Mouse (Mus musculus): ENCODE data around the gene Vwa5b2. TPM values are rescaled to one million over a fixed set of nuclear protein-coding genes. Genes with fewer than 3 reads are reported as not detected.

The Vwa5b2 gene
- polyA plus RNA-seq, 1 experiment from 2014 or later, result 40.4 TPM

DNA sequence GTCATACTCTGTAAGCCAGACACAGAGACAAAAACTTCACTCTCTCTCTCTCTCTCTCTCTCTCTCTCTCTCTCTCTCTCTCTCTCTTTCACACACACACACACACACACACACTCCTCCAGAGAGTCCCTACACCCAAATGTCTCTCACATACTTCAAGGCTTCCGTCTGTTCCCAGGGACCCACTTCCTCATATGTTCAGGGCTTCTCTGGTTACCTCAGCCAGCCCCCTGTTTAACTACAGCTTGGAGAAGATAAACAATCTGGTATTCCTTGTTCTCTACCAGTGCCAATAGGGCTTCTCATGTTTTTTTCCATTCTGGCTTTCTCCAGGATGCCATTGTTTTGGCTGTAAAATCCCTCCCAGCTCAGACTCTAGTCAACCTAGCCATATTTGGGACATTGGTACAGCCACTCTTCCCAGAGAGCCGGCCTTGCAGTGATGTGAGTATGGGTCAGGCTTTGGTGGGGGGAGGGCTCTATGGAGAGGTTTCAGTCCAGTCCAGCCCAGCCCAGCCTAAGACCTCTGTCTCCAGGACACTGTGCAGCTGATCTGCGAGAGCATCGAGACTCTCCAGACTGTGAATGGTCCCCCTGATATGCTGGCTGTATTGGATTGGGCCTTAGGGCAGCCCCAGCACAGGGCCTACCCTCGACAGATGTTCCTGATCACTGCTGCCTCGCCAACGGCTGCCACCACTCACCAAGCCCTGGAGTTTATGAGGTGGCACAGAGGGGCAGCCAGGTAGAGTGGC is 7.6 kb downstream of the Vwa5b2 start:
- Histone ChIP-seq H3K9me3 (ENCODE audit: control insufficient read depth, low read length) (no peaks in the 10 kb centered on the region), H3K4me1 (ENCODE audit: control insufficient read depth, insufficient read depth, low read length) (no peaks in the 10 kb centered on the region), H3K4me2 (ENCODE audit: low read depth, low read length) (no peak overlapping the region), H3K36me3 (ENCODE audit: control insufficient read depth, insufficient read depth, low read length) (0 out of 2 replicates have a peak, but pooled peaks cover 3% of the 10 kb centered on the region), H3K9ac (replicated peaks; ENCODE audit: low read depth, low read length) (no peak overlapping the region), H3K4me3 (ENCODE audit: low read depth, low read length) (no peak overlapping the region), H3K27me3 (ENCODE audit: control insufficient read depth, insufficient read depth, low read length) (peaks cover 10% of the 10 kb centered on the region), H3K27ac (ENCODE audit: low read depth, low read length) (no peak overlapping the region)
- WGBS, result 77% methylated on average over 7 of the region's 7 CpGs
- no peak for ATAC-seq (ENCODE audit: low read depth)

- H3K4me2 ChIP-seq (ENCODE audit: low read depth, low read length), result no peak overlapping the region
- no peak overlapping the region for H3K9ac ChIP-seq (replicated peaks; ENCODE audit: low read depth, low read length)
- no peak overlapping the region for H3K27ac ChIP-seq (ENCODE audit: low read depth, low read length)
- ATAC-seq (ENCODE audit: low read depth), result no peak
- H3K27me3 ChIP-seq (ENCODE audit: control insufficient read depth, insufficient read depth, low read length), result no peaks in the 10 kb centered on the region
- no peaks in the 10 kb centered on the region for H3K9me3 ChIP-seq (ENCODE audit: control insufficient read depth, low read length)
- no peaks in the 10 kb centered on the region for H3K4me1 ChIP-seq (ENCODE audit: control insufficient read depth, insufficient read depth, low read length)
- 63% methylated on average over 5 of the region's 5 CpGs for WGBS
- no peak overlapping the region for H3K4me3 ChIP-seq (ENCODE audit: low read depth, low read length)
- peaks cover 13% of the 10 kb centered on the region for H3K36me3 ChIP-seq (ENCODE audit: control insufficient read depth, insufficient read depth, low read length)
These were observed 11.2 kb downstream of the Vwa5b2 start for GRCm38 (mm10) chr16:20600511-20600910.

DNA sequence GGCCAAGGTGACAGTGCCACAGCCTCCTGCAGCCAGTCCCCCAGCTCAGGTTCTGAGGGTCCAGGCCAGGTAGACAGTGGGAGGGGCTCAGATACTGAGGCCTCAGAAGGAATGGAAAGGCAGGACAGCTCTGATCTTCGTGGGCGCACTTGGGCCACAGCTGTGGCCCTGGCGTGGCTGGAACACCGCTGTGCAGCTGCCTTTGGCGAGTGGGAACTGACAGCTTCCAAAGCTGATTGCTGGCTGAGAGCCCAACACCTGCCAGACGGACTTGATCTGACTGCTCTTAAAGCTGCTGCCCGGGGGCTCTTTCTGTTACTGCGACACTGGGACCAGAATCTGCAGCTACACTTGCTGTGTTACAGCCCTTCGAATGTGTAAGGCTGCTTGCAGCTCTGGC is 15.4 kb downstream of the Vwa5b2 start:
- Histone ChIP-seq H3K36me3 (ENCODE audit: control insufficient read depth, insufficient read depth, low read length) (peaks cover 25% of the 10 kb centered on the region), H3K4me3 (ENCODE audit: low read depth, low read length) (no peak overlapping the region), H3K4me2 (ENCODE audit: low read depth, low read length) (no peak overlapping the region), H3K9me3 (ENCODE audit: control insufficient read depth, low read length) (no peaks in the 10 kb centered on the region), H3K4me1 (ENCODE audit: control insufficient read depth, insufficient read depth, low read length) (peaks cover 6% of the 10 kb centered on the region), H3K27me3 (ENCODE audit: control insufficient read depth, insufficient read depth, low read length) (no peaks in the 10 kb centered on the region), H3K9ac (replicated peaks; ENCODE audit: low read depth, low read length) (no peak overlapping the region), H3K27ac (ENCODE audit: low read depth, low read length) (no peak overlapping the region)
- ATAC-seq (ENCODE audit: low read depth), result peak; percentile 26; the same call in 1 of the 2 replicates
- WGBS, result 53% methylated on average over 9 of the region's 9 CpGs

GRCm38 (mm10) chr16:20610501-20611356 is 21.5 kb downstream of the Vwa5b2 start:
- H3K27ac ChIP-seq (ENCODE audit: low read depth, low read length), result peak overlapping the region; percentile 83
- under 1% methylated on average over 28 of the region's 28 CpGs for WGBS
- peak overlapping the region; percentile 93 for H3K4me2 ChIP-seq (ENCODE audit: low read depth, low read length)
- no peaks in the 10 kb centered on the region for H3K27me3 ChIP-seq (ENCODE audit: control insufficient read depth, insufficient read depth, low read length)
- H3K9ac ChIP-seq (replicated peaks; ENCODE audit: low read depth, low read length), result peak overlapping the region; percentile 76
- peak; percentile 73 for ATAC-seq (ENCODE audit: low read depth)
- H3K4me1 ChIP-seq (ENCODE audit: control insufficient read depth, insufficient read depth, low read length), result peaks cover 17% of the 10 kb centered on the region
- peaks cover 10% of the 10 kb centered on the region for H3K36me3 ChIP-seq (ENCODE audit: control insufficient read depth, insufficient read depth, low read length)
- H3K9me3 ChIP-seq (ENCODE audit: control insufficient read depth, low read length), result no peaks in the 10 kb centered on the region
- H3K4me3 ChIP-seq (ENCODE audit: low read depth, low read length), result peak overlapping the region; percentile 77

DNA sequence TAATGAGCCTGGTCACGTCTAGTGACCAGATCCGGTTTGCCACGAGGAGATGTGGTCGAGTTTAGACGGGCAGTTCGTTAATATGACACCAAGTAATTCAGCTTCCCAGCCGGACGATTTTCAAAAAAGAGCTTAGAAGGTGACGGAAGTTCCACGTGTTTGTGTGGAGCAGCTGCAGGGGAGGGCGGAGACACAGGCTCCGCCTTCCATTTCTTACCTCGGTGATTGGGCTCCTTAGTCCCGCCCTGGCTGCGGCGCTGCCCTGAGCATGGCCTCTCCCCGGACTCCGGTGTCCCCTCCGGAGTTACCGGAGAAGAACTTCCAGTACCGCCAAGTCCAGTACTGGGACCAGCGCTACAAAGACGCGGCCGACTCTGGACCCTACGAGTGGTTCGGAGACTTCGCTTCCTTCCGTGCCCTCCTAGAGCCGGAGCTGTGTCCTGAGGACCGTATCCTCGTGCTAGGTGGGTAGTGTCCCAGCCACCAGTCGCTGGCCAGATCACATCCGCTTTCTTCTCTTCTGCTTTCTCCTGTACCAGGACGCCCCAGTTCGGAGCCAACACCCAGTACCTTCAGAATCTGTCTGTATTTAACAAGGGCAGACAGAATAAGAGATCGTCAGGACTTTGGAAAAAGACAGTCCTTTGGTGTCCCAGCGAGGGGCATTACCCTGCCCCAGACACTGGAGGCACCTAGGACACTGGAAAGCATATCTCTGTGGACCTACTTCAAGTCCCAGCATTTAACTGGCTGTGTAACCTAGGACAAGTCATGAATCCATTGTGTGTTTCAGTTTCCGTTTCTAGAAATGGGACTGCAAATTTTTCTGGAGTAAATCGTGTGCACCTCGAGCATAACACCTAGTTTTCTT is 22.3 kb downstream of the Vwa5b2 start, which contains the start of the genes Eef1akmt4, Gm49333 and Alg3:
Gene Eef1akmt4 (plus strand): TSS at position 237 of the 871 bp plus-strand sequence.
Gene Gm49333 (plus strand): TSS at position 254 of the 871 bp plus-strand sequence.
Gene Alg3 (minus strand): TSS at position 379 of the 871 bp plus-strand sequence.
- Histone ChIP-seq H3K4me2 (ENCODE audit: low read depth, low read length) (peak within 1 kb of the TSS; percentile 93), H3K4me3 (ENCODE audit: low read depth, low read length) (peak within 1 kb of the TSS; percentile 77), H3K9ac (replicated peaks; ENCODE audit: low read depth, low read length) (peak within 1 kb of the TSS; percentile 76), H3K36me3 (ENCODE audit: control insufficient read depth, insufficient read depth, low read length) (peaks cover 4% of the 10 kb centered on the region; the same call in 1 of the 2 replicates), H3K27me3 (ENCODE audit: control insufficient read depth, insufficient read depth, low read length) (no peaks in the 10 kb centered on the region), H3K9me3 (ENCODE audit: control insufficient read depth, low read length) (no peaks in the 10 kb centered on the region), H3K27ac (ENCODE audit: low read depth, low read length) (peak within 1 kb of the TSS; percentile 83), H3K4me1 (ENCODE audit: control insufficient read depth, insufficient read depth, low read length) (peaks cover 17% of the 10 kb centered on the region)
- ATAC-seq (ENCODE audit: low read depth), result peak; percentile 93
- 2% methylated on average over 41 of the region's 41 CpGs for WGBS

DNA sequence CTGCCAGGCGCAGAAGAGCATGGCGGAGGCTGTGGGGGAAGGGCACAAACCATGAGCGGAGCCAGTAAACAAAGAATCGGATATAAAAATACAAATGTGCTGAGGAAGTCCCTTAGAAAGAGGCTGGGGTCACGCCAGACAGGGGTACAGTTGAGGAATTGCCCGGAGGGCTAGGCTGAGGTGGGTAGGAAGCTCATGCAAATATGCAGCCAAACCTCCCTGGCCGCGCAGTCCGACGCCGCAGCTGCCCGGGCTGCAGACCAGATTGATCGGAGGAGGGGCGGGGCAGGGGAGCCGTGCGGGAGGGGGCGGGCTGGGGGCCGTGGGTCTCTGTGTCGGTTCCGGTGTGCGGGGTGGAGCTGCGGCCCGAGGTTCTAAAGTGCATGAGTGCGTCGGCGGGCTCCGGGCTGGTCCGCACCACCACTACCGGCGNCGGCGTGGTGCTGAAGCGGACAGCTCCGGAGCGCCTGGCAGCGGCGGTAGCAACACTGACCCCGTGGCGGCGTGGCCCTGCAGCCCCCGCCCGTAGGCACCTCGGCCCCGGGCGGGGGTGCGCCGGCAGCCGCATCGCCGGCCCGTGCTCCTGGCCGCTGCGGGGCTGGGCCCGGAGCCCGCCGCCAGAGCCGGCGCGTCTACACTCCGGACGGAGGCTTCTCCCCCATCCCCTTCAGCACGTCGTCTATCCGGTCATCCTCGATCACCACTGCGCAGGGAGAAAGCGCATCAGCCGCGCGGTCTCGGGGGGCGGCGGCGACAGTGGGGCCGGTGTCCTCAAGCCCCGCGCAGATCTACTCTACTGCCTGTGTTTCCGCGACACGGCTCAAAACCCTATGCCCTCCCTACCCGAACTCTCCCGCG is 30.5 kb downstream of the Vwa5b2 start:
- WGBS, result 1% methylated on average over 64 of the region's 83 CpGs
- H3K4me1 ChIP-seq (ENCODE audit: control insufficient read depth, insufficient read depth, low read length), result peaks cover 8% of the 10 kb centered on the region; the same call in 1 of the 2 replicates

GRCm38 (mm10) chr16:20620399-20620735 is 31.1 kb downstream of the Vwa5b2 start:
- Histone ChIP-seq H3K4me1 (ENCODE audit: control insufficient read depth, insufficient read depth, low read length) (peaks cover 8% of the 10 kb centered on the region; the same call in 1 of the 2 replicates), H3K36me3 (ENCODE audit: control insufficient read depth, insufficient read depth, low read length) (no peaks in the 10 kb centered on the region), H3K4me3 (ENCODE audit: low read depth, low read length) (peak overlapping the region; percentile 78), H3K9ac (replicated peaks; ENCODE audit: low read depth, low read length) (peak overlapping the region; percentile 78), H3K27me3 (ENCODE audit: control insufficient read depth, insufficient read depth, low read length) (no peaks in the 10 kb centered on the region), H3K27ac (ENCODE audit: low read depth, low read length) (peak overlapping the region; percentile 97), H3K9me3 (ENCODE audit: control insufficient read depth, low read length) (no peaks in the 10 kb centered on the region), H3K4me2 (ENCODE audit: low read depth, low read length) (peak overlapping the region; percentile 89)
- 1% methylated on average over 9 of the region's 9 CpGs for WGBS
- ATAC-seq (ENCODE audit: low read depth), result peak; percentile 3; the same call in 1 of the 2 replicates

More for the DNA sequence above, 30.5 kb downstream of the Vwa5b2 start:
- H3K36me3 ChIP-seq (ENCODE audit: control insufficient read depth, insufficient read depth, low read length), result no peaks in the 10 kb centered on the region
- peak overlapping the region; percentile 78 for H3K9ac ChIP-seq (replicated peaks; ENCODE audit: low read depth, low read length)
- no peaks in the 10 kb centered on the region for H3K27me3 ChIP-seq (ENCODE audit: control insufficient read depth, insufficient read depth, low read length)
- peak overlapping the region; percentile 78 for H3K4me3 ChIP-seq (ENCODE audit: low read depth, low read length)
- peak overlapping the region; percentile 97 for H3K27ac ChIP-seq (ENCODE audit: low read depth, low read length)
- H3K9me3 ChIP-seq (ENCODE audit: control insufficient read depth, low read length), result no peaks in the 10 kb centered on the region
- peak overlapping the region; percentile 89 for H3K4me2 ChIP-seq (ENCODE audit: low read depth, low read length)
- ATAC-seq (ENCODE audit: low read depth), result peak; percentile 36

Measured in neural tube, embryonic 14.5 days (tissue).